Mouse (Mus musculus): Measurements from ENCODE around the gene Adipoq.
"Not testable (repeated sequence)": the region's sequence is repeated elsewhere in the genome, so short reads cannot be mapped to it uniquely, and the experiment has no call there.

Adipoq gene

DNA sequence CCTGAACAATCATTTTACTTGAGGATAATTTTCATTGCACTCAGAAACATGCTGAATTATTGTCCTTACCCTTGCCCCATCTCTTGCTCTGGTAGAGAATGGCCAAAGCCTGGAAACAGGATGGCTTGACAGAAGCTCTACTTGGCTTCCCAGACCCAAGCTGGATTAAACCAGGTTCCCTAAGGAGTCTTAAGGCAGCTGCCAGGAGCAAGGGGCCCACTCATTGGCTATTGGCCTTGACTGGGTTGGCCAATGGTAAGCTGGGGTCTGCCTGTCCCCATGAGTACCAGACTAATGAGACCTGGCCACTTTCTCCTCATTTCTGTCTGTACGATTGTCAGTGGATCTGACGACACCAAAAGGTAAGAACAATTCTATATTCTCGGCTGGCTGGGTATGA is at the start of gene Adipoq:
Gene Adipoq, plus strand, starts transcription at position 257 of the 400 bp plus-strand sequence.
- no peak for DNase-seq (ENCODE audit: low read depth, low spot score)

DNA sequence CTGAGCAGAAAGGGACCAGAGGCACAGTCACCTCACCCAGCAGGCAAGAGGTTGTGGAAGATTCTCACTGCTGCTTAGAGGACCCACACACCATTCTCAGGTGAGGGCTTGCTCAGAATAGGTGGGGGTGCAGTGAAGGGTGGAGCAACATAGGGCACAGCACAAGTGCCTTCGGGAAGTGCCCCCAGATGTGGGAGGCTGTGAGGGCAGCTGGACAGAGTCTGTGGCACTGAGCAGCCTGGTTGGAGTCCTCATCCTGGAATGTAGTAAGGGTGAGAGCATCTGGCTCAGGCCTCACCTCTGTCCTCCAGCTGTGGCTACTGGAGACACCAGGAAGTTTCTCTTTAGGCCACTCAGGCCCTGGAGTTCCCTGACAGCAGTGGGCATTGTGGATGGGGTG is 49.5 kb upstream of the Adipoq start:
- not testable (repeated sequence) for DNase-seq (ENCODE audit: low read depth, low spot score)

DNA sequence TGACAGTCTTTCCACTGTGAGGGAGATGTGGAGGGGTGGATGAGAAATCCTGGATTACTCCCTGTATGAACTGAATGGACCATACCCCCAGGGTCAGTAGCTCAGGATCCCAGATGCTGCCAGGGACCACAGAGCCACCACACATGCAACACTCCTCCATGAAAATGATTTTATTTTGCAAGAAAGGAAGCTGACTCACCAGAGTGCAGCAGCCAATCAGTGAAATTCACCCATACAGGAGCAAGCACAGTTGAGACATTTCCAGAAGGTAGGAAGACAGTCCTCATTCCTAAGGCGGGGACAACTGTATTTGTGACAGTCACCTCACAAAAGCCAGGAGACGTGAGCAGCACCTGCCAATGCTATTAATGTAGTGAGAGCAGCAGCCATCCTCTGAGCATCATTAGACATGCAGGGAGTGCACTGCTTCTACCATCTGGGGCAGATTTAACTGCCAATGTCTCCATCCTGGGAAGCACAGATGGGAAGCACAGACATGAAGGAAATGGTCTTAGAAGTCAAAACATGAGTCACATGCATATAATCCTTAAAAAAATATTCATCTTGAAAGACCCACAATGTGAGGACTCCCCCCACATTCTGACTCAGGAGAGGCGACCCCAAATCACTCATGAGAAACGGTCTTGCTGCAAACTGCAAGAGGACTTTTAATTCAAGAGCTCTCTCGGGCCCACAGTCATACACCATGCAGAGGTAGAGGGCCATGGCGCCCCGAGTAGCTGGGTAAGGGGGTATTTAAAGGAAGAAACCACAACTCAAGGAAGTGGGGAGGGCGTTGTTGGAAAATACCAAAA is 48.8 kb upstream of the Adipoq start:
- not testable (repeated sequence) for DNase-seq (ENCODE audit: low read depth, low spot score)

DNA sequence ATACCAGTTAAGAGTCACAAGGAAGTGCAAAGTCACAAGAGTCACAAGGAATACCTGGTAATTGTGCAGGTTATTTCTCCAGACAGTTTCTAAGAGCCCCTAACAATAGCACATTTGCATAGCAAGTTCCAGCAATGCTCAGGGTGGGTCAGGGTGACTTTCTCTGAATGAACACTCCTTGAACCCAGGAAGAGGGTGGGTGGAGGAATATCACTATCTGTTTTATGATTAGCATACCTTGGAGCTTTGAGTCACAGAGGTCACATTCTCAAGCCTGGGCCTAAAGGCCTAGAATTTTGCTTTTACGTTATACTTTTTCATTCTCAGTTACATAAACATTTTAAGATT is 48.3 kb upstream of the Adipoq start:
- not testable (repeated sequence) for DNase-seq (ENCODE audit: low read depth, low spot score)

DNA sequence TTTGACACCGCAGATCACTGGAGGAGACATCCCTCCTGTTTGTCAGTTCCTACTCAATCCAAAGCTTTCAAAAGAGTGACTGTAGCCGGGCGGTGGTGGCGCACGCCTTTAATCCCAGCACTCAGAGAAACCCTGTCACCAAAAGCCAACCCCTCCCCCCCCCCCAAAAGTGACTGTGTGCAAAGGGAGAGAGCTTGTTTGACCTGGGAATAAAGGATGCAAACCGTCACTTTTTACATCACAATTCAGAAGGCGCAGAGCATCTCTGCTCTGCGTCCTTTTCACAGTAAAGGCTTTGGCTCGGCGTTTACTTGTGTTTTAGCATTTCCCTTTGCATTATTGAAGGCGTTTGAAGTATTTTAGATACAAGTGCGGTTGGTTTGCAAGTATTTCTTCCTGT is 46.7 kb upstream of the Adipoq start:
- no peak for DNase-seq (ENCODE audit: low read depth, low spot score)

DNA sequence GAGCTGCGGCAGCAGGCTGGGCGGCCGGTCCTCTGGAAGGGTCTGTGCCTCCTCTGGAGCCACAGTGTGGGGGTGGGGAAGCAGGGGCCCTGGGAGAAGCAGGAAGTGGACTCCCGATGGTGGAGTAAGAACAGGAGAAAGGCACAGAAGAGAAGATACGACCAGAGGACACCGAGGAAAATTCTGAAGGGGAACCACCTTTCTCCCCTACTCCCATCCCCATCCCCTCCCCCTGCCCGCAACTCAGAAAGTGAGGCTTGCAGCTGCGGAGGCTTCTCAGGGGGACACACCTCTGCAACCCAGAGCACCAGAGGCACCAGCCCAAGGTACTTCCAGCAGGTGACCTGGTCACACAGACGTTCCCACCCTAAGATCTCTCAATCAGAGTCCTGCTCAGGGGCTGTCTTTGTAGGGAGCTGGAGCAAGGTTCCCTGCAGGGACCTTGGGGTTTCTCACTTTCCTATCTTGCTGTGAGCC is 46.2 kb upstream of the Adipoq start:
- no peak for DNase-seq (ENCODE audit: low read depth, low spot score)

DNA sequence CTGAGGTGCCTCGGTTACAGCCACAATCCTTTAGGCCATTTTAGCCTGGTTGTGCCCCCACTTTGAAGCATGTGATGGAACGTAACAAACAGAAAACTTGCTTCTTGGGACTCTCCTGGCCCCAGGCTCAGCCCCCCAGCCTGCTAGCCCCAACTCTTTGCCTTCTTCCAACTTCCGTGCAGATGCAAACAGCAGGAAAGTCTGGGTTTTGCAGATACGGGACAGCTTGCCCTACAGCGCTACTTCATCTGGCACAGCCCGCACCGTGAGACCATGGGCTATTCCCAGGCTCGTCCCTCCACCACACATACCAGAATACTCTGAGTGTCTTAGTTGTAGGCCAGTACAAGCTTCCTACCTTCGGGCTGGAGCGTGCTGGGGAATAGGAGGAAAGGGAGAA is 45.7 kb upstream of the Adipoq start:
- DNase-seq (ENCODE audit: low read depth, low spot score) = no peak

DNA sequence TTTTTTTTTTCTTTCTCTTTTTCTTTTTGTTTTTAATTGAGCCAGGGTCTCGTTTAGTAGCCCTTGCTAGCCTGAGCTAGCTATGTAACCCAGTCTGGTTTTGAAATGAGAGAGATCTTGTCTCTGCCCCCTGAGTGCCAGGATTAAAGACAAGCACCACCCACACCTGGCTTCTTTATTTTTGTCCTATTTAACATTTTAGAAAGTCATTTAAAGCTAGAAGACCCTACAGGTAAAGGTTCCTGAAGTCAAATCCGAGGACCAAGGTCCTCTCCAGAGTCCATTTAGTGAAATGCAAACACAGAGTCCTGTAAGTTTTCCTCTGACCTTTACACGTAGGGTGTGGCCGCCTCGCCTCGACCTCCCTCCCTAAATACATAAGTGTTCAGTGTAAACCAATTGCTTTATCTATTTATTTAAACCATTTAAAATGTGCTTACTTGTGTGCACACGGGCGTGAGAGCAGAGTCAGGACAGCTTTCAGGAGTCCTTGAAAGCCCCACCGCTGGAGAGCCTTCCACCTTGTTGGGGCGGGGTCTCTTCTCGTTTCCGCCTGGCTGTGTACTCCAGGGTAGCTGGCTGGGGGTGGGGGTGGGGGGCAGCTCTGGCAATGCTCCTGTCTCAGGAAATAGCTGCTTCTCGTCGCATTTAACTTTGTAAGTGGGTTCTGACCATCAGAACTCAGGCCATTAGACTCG is 43.8 kb upstream of the Adipoq start:
- DNase-seq (ENCODE audit: low read depth, low spot score) = no peak

DNA sequence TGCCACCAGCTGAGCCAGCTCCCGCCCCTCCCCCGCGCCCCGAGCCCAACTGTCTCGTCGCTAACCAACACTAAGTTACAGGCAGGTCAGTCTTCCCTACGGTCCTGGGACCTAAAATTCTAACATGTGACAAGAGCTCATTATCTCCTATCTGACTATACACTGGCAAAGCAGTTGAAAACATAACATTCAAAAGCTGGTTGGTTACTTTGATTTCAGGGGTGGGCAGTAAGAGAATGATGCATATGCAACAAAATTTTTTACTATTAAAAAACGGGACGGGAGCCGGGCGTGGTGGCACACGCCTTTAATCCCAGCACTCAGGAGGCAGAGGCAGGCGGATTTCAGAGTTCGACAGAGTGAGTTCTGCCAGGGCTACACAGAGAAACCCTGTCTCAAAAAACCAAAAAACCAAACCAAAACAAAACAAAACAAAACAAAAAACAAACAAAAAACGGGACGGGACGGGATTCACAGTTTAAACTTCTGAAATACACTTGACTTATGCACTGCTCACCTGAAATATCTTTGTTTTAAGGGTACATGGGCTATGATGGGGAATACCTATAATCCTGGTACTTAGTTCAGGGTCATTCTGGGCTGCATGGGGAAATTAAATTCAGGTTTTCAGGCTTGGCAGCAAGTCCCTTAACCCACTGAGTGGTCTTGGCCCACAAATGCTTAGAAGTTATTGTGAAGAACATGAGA is 43.1 kb upstream of the Adipoq start:
- DNase-seq (ENCODE audit: low read depth, low spot score) = no peak

DNA sequence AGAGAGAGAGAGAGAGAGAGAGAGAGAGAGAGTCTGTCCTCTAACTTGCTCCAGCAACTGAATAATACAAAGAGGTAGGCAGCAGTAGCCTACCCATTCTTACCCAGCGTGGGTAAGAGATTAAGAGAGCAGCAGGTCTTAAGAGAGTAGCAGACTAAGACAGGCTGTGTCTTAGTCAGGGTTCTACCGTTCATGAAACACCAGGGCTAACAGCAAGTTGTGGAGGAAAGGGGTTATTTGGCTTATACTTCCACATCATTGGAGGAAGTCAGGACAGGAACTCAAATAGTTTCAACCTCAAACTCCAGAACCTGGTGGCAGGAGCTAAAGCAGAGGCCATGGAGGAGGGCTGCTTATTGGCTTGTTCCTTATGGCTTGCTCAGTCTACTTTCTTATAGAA is 42.5 kb upstream of the Adipoq start:
- DNase-seq (ENCODE audit: low read depth, low spot score) = no peak

DNA sequence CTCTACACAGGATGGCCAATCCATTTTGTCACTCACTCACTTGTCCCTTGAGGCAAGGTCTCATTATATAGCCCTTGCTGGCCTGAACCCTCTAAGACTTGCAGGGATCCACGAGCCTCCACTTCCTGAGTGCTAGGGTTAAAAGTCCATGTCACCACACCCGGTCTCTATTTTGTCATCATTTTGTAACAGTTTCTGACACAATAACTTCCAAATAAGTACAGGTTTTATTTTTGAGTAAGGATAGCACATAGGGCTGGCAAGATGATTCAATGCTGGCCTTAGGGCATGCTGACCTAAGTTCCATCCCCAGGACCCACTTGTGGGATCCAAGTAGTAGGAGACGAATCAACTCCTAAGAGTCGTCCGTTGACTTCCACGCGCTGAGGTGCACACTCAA is 40.2 kb upstream of the Adipoq start:
- no peak for DNase-seq (ENCODE audit: low read depth, low spot score)

DNA sequence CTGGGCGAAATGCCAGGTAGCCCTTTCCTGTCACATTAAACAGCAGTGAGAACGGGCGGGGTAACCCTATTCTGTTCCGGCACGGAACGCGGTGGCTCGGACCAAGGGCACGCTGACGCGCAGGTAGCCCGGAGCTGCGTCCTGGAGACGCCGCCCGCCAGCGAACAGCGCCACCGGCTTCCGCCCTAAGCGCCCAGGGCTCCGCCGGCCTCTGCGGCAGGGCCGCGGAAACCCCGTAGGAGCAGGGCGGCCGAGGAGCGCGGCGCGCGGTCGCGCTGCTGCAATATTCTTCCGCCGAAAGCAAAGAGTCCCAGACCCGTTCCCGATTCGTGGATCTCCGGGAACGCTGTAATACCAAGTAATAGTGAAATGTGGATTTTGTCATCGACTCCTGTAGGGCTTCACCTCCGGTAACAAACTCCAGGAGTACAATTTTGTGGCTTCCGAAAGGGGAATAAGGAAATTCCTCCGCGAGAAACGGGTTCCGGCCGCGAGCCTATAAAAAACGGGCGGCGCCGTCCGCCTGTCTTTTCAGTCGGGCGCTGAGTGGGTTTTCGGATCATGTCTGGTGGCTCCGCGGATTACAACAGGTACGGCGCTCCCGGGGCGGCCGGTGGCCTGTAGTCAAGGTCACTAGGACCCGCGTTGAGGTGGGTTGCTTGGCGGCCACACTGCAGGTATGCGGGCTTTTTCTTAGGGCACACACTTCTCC is 38.9 kb upstream of the Adipoq start, which contains the start of gene Eif4a2:
Gene Eif4a2, plus strand, starts transcription at position 214 of the 712 bp plus-strand sequence.
- peak; percentile 87 for DNase-seq (ENCODE audit: low read depth, low spot score)

DNA sequence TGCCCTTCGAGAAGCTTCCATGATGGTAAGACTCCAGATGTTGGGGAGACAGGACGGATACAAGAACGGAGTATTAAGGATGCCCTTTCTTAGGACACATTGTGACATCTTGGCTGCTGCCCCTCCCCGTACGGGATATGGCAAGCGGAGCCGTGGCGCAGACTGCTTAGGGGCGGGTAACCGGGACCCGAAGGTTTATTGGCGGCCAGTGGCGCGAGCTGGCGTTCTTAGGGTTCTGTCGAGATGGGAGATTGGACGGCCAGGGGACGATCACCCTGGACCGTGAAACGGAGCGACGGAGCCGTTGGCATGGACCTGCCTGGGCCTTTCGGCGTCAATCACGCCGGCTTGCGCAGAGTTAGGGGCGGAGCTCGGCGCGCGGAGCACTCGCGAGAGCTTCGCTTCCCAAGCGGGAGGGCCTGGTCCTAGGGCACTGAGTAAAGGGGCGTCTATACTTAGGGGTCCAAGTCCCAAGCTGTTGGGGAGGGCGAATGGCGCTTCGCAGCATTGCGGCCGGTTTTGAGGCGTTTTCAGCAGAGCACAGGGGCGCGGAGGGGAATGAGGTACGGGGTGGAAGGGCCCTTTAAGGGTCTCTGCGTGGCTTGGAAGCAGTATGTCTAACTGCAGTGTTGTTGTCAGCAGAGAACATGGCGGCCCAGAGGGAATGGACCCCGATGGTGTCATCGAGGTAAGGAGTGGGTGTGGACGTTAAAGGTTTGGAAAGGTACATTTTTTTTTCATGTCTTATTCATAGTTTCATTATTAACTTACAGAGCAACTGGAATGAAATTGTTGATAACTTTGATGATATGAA is 38.2 kb upstream of the Adipoq start:
- DNase-seq (ENCODE audit: low read depth, low spot score) = peak; percentile 71

DNA sequence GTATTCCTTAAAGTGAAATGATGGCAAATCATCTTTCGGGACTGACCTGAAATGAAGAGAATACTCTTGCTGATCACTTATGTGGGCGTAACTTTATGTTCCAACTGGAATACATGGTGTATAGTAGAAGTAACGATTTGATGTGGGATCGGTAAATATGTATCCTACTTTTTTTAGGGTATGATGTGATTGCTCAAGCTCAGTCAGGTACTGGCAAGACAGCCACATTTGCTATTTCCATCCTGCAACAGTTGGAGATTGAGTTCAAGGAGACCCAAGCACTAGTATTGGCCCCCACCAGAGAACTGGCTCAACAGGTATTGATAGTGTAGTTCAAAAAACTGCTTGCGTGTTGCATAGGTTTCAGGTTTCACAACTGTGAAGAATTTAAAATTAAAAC is 37.4 kb upstream of the Adipoq start:
- no peak for DNase-seq (ENCODE audit: low read depth, low spot score)

DNA sequence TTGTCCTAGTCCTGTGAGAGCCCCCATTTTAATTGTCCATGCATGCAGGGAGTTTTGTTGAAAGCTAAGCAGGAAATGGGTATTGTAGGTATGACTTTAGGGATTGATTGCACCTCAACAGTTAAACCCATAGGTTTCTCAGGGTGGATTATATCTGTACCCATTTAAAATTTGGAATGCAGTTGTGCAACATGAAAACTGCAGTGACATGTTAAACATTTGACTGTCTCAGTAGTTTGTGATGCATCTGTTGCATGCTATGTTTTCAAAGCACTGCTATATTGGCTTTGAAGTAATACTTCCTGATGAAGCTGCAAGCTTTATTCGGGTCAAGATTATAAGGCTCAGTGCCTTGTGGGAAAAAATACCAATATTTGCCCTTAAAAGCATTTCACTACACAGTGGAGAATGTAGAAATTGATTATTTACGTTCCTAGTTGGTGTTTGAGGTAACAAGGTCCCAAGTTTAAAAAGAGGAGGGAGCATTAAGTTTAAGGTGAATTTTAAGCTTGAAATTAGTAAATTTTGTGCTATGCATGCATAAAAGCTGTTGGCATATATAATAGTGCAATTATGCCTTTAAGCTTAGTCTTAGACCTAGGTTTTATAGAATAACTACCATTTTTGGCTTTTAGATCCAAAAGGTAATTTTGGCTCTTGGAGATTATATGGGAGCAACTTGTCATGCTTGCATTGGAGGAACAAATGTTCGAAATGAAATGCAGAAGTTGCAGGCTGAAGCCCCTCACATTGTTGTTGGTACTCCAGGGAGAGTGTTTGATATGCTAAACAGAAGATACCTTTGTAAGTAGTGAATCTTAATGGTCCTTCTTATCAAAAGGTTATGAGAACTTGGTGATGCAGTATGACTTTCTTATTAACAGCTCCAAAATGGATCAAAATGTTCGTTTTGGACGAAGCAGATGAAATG is 36.7 kb upstream of the Adipoq start:
- no peak for DNase-seq (ENCODE audit: low read depth, low spot score)

DNA sequence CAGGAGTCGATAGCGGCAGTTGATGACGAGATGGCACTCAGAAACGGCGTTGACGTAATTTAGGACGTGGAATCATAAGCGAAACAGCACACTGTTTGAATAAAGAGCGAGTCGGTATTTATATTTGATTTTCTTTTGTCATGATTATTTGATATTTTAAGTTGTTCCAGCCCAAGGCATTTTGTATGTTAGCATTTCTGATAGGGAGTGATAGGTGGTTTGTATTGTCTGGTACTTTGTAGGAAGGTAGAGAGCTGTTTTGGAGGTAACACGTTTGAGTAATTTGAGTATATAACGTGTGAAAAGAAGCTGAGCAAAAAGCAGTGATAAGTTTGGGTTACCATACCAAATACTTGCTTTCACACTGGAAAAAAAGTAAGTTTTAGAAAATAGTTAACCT is 34.0 kb upstream of the Adipoq start:
- DNase-seq (ENCODE audit: low read depth, low spot score) = no peak

DNA sequence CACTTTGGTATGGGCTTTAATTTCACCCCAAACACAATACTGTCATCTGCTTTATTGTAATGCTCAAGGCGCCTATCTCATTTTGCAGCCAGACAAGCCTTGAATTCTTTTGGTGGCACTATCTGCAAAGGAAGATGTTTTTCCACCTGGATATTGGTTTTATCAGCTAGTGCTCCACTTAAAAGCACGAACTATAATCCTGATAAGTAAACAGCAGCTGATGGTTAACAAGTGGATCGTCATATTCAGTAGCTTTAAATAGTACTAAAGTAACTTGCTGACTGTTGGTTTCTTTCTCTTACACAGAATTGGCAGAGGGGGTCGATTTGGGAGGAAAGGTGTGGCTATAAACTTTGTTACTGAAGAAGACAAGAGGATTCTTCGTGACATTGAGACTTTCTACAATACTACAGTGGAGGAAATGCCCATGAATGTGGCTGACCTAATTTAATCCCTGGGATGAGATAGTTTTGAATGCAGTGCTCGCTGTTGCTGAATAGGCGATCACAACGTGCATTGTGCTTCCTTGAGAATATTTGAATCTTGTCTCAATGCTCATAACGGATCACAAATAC is 33.4 kb upstream of the Adipoq start:
- DNase-seq (ENCODE audit: low read depth, low spot score) = no peak

DNA sequence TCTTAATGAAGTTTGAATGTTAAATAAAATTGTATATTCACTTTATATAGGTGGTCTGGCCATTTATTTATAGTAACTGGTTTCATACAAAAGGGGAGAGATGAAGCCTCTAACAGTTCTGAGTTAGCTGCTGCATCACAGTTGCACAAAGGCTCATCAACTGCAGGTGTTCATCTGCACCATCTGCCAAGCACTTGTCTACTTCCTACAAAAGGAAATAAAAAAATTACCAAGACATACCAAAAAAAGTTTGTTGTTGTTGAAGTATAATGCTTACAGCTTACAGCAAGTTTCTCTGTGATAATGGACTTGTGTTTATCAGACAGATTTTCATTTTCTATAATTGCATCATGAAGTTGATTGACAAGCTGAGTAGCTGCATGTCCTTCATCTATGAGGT is 32.4 kb upstream of the Adipoq start:
- no peak for DNase-seq (ENCODE audit: low read depth, low spot score)

Measured in embryo, embryonic 11.5 days (tissue).